ENCODE assay signal across 8 mouse cellular contexts in the genomic region with DNA sequence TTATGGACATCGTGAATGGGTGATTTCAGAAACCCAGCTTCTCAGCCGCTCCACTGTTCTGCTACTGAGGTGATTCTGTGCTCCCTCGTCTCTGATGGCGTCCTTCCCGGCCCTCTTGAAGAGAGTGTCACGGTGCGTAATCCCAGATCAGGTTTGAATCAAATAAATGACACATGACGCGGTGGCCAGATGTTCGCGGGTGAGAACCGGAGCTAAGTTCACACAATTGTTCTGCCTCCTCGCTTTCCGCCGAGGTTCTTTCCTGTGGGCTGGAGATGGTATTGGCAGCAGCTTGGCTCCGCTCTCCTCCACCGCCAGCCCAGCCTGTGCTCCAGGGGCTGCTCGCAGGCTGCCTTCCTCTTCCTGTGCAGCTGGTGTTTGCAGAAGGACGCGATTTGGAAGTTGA.
DNase-seq lines count a peak whose midpoint lies in the region; ATAC-seq and TF ChIP-seq lines count a peak whose summit lies in the region.

No protein-coding gene starts in this region.

- TF ChIP-seq POLR2A in testis, adult 2 months (IDR thresholded peaks at IDR 0.05; ENCODE audit: control insufficient read depth, low read depth, low read length) = no peak
- TF ChIP-seq POLR2A in small intestine, adult 2 months (IDR thresholded peaks at IDR 0.05; ENCODE audit: low read depth, low read length) = no peak

- H3K9me3 ChIP-seq in forebrain, embryonic 16.5 days (ENCODE audit: control insufficient read depth, low read length) = no peaks in the 10 kb centered on the region
- no peaks in the 10 kb centered on the region for H3K9me3 ChIP-seq in lung, postnatal 0 days (ENCODE audit: low read length)

- no peaks in the 10 kb centered on the region for H3K27me3 ChIP-seq in testis, adult 2 months (ENCODE audit: control insufficient read depth, insufficient read depth, low read length)
- no peaks in the 10 kb centered on the region for H3K27me3 ChIP-seq in forebrain, embryonic 16.5 days (replicated peaks; ENCODE audit: control insufficient read depth, insufficient read depth, low read length)
- H3K27me3 ChIP-seq in lung, postnatal 0 days (replicated peaks; ENCODE audit: insufficient read depth, low read length) = no peaks in the 10 kb centered on the region
- no peaks in the 10 kb centered on the region for H3K27me3 ChIP-seq in small intestine, adult 2 months (ENCODE audit: control insufficient read depth, insufficient read depth, low read length)

- TF ChIP-seq CTCF in testis, adult 2 months (IDR thresholded peaks at IDR 0.05; ENCODE audit: control insufficient read depth, insufficient read depth, insufficient replicate concordance, low read depth, low read length) = no peak
- no peak for TF ChIP-seq CTCF in lung, postnatal 0 days (IDR thresholded peaks at IDR 0.05)
- TF ChIP-seq CTCF in small intestine, adult 2 months (IDR thresholded peaks at IDR 0.05; ENCODE audit: extremely low read depth, insufficient read length, insufficient replicate concordance, low read depth, low read length) = no peak

- H3K27ac ChIP-seq in testis, adult 2 months (ENCODE audit: control insufficient read depth, insufficient read depth, low read depth, low read length) = no peak overlapping the region
- H3K27ac ChIP-seq in forebrain, embryonic 16.5 days (ENCODE audit: low read length) = no peak overlapping the region; the same call in 1 of the 2 replicates
- H3K27ac ChIP-seq in lung, postnatal 0 days (ENCODE audit: low read length) = peak overlapping the region; percentile 71
- H3K27ac ChIP-seq in small intestine, adult 2 months (ENCODE audit: insufficient read depth, low read depth, low read length) = no peak overlapping the region

- no peaks in the 10 kb centered on the region for H3K36me3 ChIP-seq in testis, adult 2 months (ENCODE audit: control insufficient read depth, insufficient read depth, low read length)
- no peaks in the 10 kb centered on the region for H3K36me3 ChIP-seq in forebrain, embryonic 16.5 days (ENCODE audit: control insufficient read depth, insufficient read depth)
- no peaks in the 10 kb centered on the region for H3K36me3 ChIP-seq in lung, postnatal 0 days (ENCODE audit: insufficient read depth, low read length)
- no peaks in the 10 kb centered on the region for H3K36me3 ChIP-seq in small intestine, adult 2 months (ENCODE audit: control insufficient read depth, insufficient read depth, low read length)

- no peak for ATAC-seq in forebrain, embryonic 16.5 days
- peak; percentile 89 for ATAC-seq in lung, postnatal 0 days

- no peak overlapping the region; the same call in 1 of the 2 replicates for H3K9ac ChIP-seq in forebrain, embryonic 16.5 days (replicated peaks; ENCODE audit: low read depth, low read length)
- H3K9ac ChIP-seq in lung, postnatal 0 days (replicated peaks; ENCODE audit: low read depth) = no peak overlapping the region

- no peak for DNase-seq in testis, postnatal 10 days (ENCODE audit: low spot score)
- DNase-seq in heart, postnatal 4 days = peak; percentile 61
- peak; percentile 61 to 76 for DNase-seq in kidney, postnatal 4 days
- DNase-seq in lung, postnatal 0 days (ENCODE audit: low spot score) = peak; percentile 76
- DNase-seq in spleen, postnatal 36 days (ENCODE audit: low spot score in 2 of 2) = no peak

- H3K4me3 ChIP-seq in testis, adult 2 months (ENCODE audit: control insufficient read depth, low read depth, low read length) = peak overlapping the region; percentile 60
- no peak overlapping the region for H3K4me3 ChIP-seq in forebrain, embryonic 16.5 days (replicated peaks; ENCODE audit: low read length)
- peak overlapping the region; percentile 20 for H3K4me3 ChIP-seq in lung, postnatal 0 days (ENCODE audit: low read depth, low read length)
- peak overlapping the region; percentile 41 for H3K4me3 ChIP-seq in small intestine, adult 2 months (ENCODE audit: low read depth, low read length)

- H3K4me1 ChIP-seq in testis, adult 2 months (ENCODE audit: control insufficient read depth, insufficient read depth, low read length) = peaks cover 6% of the 10 kb centered on the region
- H3K4me1 ChIP-seq in forebrain, embryonic 16.5 days (replicated peaks; ENCODE audit: control insufficient read depth, insufficient read depth, low read length) = 0 out of 2 replicates have a peak, but pooled peaks cover 4% of the 10 kb centered on the region
- peaks cover 5% of the 10 kb centered on the region; the same call in 1 of the 2 replicates for H3K4me1 ChIP-seq in lung, postnatal 0 days (ENCODE audit: insufficient read depth, low read depth, low read length)
- H3K4me1 ChIP-seq in small intestine, adult 2 months (ENCODE audit: control insufficient read depth, insufficient read depth, insufficient read length, low read length) = peaks cover 5% of the 10 kb centered on the region; the same call in 1 of the 2 replicates

- H3K4me2 ChIP-seq in forebrain, embryonic 16.5 days (ENCODE audit: low read length) = peak overlapping the region; percentile 5; the same call in 1 of the 2 replicates
- H3K4me2 ChIP-seq in lung, postnatal 0 days (replicated peaks; ENCODE audit: low read depth, low read length) = peak overlapping the region; percentile 49

- TF ChIP-seq EP300 in lung, postnatal 0 days (IDR thresholded peaks at IDR 0.05) = peak; percentile 53; the same call in 1 of the 2 replicates

- WGBS in forebrain, embryonic 16.5 days = 73% methylated on average over 20 of the region's 20 CpGs
- WGBS in lung, postnatal 0 days = 22% methylated on average over 20 of the region's 20 CpGs
- 35% methylated on average over 20 of the region's 20 CpGs for WGBS in small intestine, adult 2 months

Comparison
In these comparisons a context has a peak if more than half of its experiments do, and no peak if none do; other contexts are left out.
1. DNase-seq: peak in heart, postnatal 4 days (single experiment), kidney, postnatal 4 days (2 of 2) and lung, postnatal 0 days (single experiment); none in testis, postnatal 10 days (single experiment) and spleen, postnatal 36 days (0 of 2).